Mouse (Mus musculus): ENCODE measurements around the gene Prkn.

- TF ChIP-seq MAFK (IDR thresholded peaks at IDR 0.05; ENCODE audit: insufficient read depth, low read depth, low read length) (no peak), CHD2 (IDR thresholded peaks at IDR 0.05; ENCODE audit: low read depth, low read length) (no peak)
These were observed 183.2 kb downstream of the Prkn start for GRCm38 (mm10) chr17:11023371-11023770.
